Mouse (Mus musculus) heart, embryonic 11.5 days (tissue): Measurements from ENCODE around the gene Card11. TPM values are rescaled to one million over a fixed set of nuclear protein-coding genes. Genes with fewer than 3 reads are reported as not detected.

Experiments used
- ATAC-seq: fragments of 200-750 bp; cut with Nextera tagmentation; replicated peaks from 2 replicates; pipeline ENCODE4 v1.8.0; 2017; ENCODE audit warnings: moderate library complexity; ENCODE audit not compliant: insufficient number of reproducible peaks, low FRiP score, low TSS enrichment
- H3K27ac ChIP-seq: fragments of 300-500 bp; sonication (generic); 2 replicates; pipeline ENCODE4 v1.5.1; 2014; ENCODE audit warnings: mild to moderate bottlenecking, low read depth, low read length
- H3K27me3 ChIP-seq: fragments of 300-500 bp; sonication (generic); 2 replicates; pipeline ENCODE4 v1.6.1; 2014; ENCODE audit warnings: mild to moderate bottlenecking, low read length, mixed read lengths; ENCODE audit not compliant: control insufficient read depth, insufficient read depth
- H3K36me3 ChIP-seq: fragments of 300-500 bp; sonication (generic); 2 replicates; pipeline ENCODE4 v1.6.1; 2014; ENCODE audit warnings: mild to moderate bottlenecking, low read length, moderate library complexity, mixed read lengths; ENCODE audit not compliant: control insufficient read depth, insufficient read depth
- H3K4me1 ChIP-seq: fragments of 300-500 bp; sonication (generic); 2 replicates; pipeline ENCODE4 v1.6.1; 2014; ENCODE audit warnings: low read length; ENCODE audit not compliant: control insufficient read depth, insufficient read depth
- H3K4me2 ChIP-seq: fragments of 300-500 bp; sonication (generic); 2 replicates; pipeline ENCODE4 v1.6.1; 2014; ENCODE audit warnings: mild to moderate bottlenecking, moderate library complexity
- H3K4me3 ChIP-seq: fragments of 300-500 bp; sonication (generic); 2 replicates; pipeline ENCODE4 v1.5.1; 2014; ENCODE audit warnings: low read depth, low read length
- H3K9ac ChIP-seq: fragments of 300-500 bp; sonication (generic); 2 replicates; pipeline ENCODE4 v1.6.1; 2014; ENCODE audit warnings: mild to moderate bottlenecking, low read depth, low read length, moderate library complexity
- H3K9me3 ChIP-seq: fragments of 300-500 bp; sonication (generic); replicated peaks from 2 replicates; pipeline ENCODE4 v1.6.1; 2016; ENCODE audit warnings: low read length; ENCODE audit not compliant: control insufficient read depth
- WGBS: fragments of 180-500 bp; shearing (Covaris S2); extraction: QIAGEN DNeasy Blood & Tissue Kit; methylation state at CpG from one replicate; pipeline ENCODE4 v1.1.7; 2014; ENCODE audit not compliant: insufficient replicate concordance; 5-methylcytosine and 5-hydroxymethylcytosine counted together
- polyA plus RNA-seq: library from polyadenylated mRNA; unstranded; fragments of >200 nt; fragmentation: Nextera tagmentation; extraction: Ambion mirVana; gene quantifications from 2 replicates; pipeline ENCODE4 v1.2.1, GENCODE M21; 2014

Gene Card11
- polyA plus RNA-seq, 1 experiment from 2014 or later, result 0.06 TPM

DNA sequence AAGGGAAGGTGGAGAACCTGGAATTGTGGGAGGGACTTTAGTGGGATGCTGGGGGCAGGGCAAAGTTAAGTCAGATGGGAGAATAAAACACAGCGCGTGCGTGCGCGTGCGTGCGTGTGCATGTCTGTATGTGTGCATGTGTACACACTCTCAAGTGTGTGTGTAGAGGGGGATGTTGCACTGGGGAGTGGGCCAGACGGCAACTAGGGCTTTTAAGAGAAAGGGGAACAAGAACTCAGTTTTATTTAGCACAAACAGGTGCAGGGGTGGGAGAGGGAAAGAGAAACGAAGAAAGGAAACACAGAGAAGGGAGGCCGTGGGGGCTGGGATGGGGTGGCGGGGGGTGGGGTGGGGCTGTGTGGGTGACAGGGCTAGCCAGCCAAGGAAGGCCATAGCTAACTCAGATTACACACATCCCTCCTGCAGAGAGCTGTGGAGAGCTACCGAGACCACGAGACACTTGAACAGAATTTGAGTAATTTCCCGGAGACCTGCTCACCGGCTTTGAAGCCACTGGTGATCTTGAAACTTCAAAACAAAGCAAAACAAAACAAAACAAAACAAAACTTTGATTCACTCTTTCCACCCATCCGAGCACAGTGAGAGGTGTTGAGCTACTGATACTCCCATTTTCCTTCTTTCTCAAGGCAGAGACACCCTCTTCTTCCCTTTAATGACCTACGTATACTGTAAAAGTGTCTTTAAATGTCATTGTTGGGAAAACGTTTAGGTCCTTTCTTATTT, 55.8 kb downstream of the Card11 start:
- H3K4me2 ChIP-seq, result no peak overlapping the region
- H3K27me3 ChIP-seq, result no peaks in the 10 kb centered on the region
- H3K9me3 ChIP-seq, result no peaks in the 10 kb centered on the region
- no peak overlapping the region for H3K4me3 ChIP-seq
- WGBS, result 77% methylated on average over 18 of the region's 18 CpGs
- no peak overlapping the region for H3K27ac ChIP-seq
- no peaks in the 10 kb centered on the region for H3K4me1 ChIP-seq
- H3K36me3 ChIP-seq, result no peaks in the 10 kb centered on the region
- H3K9ac ChIP-seq, result no peak overlapping the region
- ATAC-seq, result no peak

DNA sequence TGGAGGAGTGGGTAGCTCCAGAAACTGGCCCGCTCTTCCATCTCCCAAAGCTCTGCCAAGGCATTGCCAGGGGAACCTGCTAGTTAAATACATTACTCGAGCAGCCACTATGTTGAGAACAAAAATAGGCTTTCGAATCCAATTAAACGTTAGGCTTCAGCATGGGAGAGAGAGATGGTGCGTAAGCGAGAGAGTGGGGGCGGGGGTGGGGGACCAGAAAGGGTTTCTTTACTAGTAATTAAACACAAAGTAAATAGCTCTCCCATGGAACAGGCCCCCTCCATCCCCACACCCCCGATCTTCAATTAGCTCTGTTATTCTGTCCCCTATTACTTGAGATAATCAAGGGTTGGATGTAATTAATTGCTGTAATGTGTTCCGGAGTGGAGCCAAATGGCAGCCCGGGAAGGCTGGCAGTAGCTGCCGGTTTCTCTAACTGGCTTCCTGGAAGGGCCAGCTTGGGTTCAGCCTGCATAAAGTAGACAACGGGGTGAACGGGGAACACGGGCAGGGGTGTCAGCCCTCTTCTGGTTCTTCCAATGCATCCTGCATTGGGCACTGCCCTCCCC, 59.4 kb downstream of the Card11 start:
- Histone ChIP-seq H3K27ac (no peak overlapping the region), H3K36me3 (no peaks in the 10 kb centered on the region), H3K4me1 (no peaks in the 10 kb centered on the region), H3K27me3 (no peaks in the 10 kb centered on the region), H3K9ac (no peak overlapping the region), H3K4me3 (no peak overlapping the region), H3K9me3 (no peaks in the 10 kb centered on the region), H3K4me2 (no peak overlapping the region)
- WGBS, result 72% methylated on average over 14 of the region's 14 CpGs
- no peak for ATAC-seq

- H3K4me2 ChIP-seq, result no peak overlapping the region
- no peaks in the 10 kb centered on the region for H3K9me3 ChIP-seq
- no peak for ATAC-seq
- 60% methylated on average over 5 of the region's 5 CpGs for WGBS
- H3K4me3 ChIP-seq, result no peak overlapping the region
- no peaks in the 10 kb centered on the region for H3K36me3 ChIP-seq
- no peaks in the 10 kb centered on the region for H3K27me3 ChIP-seq
- no peak overlapping the region for H3K9ac ChIP-seq
- no peaks in the 10 kb centered on the region for H3K4me1 ChIP-seq
- no peak overlapping the region for H3K27ac ChIP-seq
These were observed 60.0 kb downstream of the Card11 start for GRCm38 (mm10) chr5:140940257-140940922.

DNA sequence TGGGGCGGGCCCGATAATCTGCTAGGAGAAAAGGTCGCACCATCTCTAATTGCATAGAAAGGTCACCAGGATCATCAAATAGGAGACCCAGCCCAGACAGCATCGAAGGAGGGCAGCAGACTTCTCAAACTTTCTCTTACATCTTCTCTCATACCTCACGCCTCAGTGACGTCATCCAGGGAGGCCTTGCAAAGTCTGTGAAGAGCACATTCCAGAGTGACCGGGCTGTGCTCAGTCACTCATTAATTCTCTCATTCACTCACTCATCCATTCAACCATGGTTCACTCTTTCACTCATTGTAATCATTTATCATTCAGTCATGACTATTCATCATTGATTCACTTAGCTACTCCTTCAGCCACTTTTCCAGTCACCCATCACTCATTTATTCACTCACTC, 63.6 kb downstream of the Card11 start:
- Histone ChIP-seq H3K27me3 (no peaks in the 10 kb centered on the region), H3K9me3 (no peaks in the 10 kb centered on the region), H3K9ac (no peak overlapping the region), H3K4me1 (no peaks in the 10 kb centered on the region), H3K36me3 (no peaks in the 10 kb centered on the region), H3K27ac (no peak overlapping the region), H3K4me3 (no peak overlapping the region), H3K4me2 (no peak overlapping the region)
- WGBS, result 74% methylated on average over 7 of the region's 7 CpGs
- no peak for ATAC-seq

DNA sequence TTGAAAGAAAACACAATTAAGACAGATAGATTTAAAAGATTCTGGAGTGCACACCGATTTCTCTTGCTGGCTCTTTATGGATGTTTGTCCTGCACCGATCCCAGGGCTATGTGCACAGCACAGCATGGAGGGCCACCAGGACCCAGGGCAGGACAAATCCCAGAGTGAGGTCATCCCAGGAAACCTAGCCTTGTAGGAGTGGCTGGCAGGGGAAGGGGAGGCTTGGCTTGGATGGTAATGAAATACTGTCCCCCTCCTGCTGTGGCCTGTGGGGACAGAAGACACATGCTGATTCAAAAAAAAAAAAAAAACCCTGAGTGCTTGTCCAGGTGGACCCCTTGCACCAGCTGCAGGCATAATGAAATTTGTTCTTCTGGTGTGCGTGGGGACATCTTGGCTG, 64.5 kb downstream of the Card11 start:
- H3K36me3 ChIP-seq, result no peaks in the 10 kb centered on the region
- H3K4me1 ChIP-seq, result no peaks in the 10 kb centered on the region
- H3K27ac ChIP-seq, result no peak overlapping the region
- 85% methylated on average over 3 of the region's 3 CpGs for WGBS
- H3K9me3 ChIP-seq, result no peaks in the 10 kb centered on the region
- ATAC-seq, result no peak
- H3K27me3 ChIP-seq, result no peaks in the 10 kb centered on the region
- H3K4me3 ChIP-seq, result no peak overlapping the region
- H3K9ac ChIP-seq, result no peak overlapping the region
- no peak overlapping the region for H3K4me2 ChIP-seq

DNA sequence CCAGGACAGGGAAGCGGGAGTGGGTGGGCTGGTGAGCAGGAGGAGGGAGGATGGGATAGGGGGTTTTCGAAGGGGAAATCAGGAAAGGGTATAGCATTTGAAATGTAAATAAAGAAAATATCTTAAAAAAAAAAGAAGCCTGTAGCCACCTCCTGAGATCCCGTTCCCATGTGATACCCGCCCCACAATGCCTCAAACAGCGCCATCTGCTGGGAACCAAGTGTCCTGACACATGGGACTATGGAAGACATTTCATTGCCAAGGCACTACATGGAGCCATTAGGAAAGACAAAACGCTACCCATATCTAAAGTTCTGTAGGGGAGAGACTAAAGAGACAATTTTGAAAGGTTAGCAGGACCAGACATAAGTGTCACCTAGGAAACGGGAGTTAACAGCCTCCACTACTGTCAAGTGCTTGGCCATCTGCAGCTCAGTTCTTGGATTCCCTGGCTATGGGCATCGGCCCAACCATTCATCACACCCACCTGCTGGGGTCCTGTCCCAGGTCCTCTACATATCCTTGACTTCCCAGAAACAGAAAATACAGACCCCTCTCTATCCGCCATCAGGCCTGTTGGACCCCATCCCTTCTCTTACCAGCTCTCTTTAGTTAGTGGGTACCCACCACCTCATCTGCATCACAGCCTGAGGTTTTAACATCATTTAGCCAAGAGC, 65.6 kb downstream of the Card11 start:
- no peaks in the 10 kb centered on the region for H3K36me3 ChIP-seq
- no peak overlapping the region for H3K4me2 ChIP-seq
- no peaks in the 10 kb centered on the region for H3K9me3 ChIP-seq
- ATAC-seq, result 0 out of 2 replicates have a peak, but pooled peaks have one; percentile 18
- no peak overlapping the region for H3K4me3 ChIP-seq
- no peak overlapping the region for H3K9ac ChIP-seq
- H3K27ac ChIP-seq, result no peak overlapping the region
- 71% methylated on average over 9 of the region's 9 CpGs for WGBS
- H3K4me1 ChIP-seq, result no peaks in the 10 kb centered on the region
- no peaks in the 10 kb centered on the region for H3K27me3 ChIP-seq

DNA sequence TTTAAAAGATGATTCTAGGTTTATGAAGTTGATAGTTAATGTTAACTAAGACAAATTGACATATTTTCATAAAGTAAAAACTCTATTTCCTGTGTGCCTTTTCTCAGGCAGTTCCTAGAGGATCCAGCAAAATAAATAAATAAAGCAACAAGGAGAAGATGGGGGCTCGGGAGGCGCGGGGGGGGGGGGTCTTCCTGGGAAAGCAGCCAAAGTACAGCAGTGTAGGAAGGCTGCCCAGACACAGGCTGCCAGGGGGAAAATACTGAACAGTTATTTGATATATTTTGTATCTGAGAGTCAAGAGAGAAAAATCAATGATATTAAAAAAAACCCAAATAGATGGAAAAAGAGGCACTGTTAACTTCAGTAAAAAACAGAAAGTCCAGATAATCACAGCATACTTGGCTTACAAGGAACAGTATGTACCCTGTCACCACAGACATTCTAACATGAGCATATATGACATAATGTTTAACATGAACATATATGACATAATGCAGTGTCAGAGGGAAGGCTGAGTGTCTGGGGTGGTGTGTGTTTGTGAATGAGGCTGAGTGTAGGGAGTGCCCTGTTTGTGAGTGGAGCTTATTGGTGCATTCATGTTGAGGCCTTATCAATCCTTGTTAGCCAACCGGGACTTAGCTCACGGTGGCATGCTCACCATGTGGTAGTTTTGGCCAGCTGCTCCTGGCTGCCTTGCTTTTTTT, 68.7 kb downstream of the Card11 start:
- H3K4me3 ChIP-seq, result no peak overlapping the region
- no peak overlapping the region for H3K27ac ChIP-seq
- H3K9me3 ChIP-seq, result no peaks in the 10 kb centered on the region
- no peak overlapping the region for H3K4me2 ChIP-seq
- H3K4me1 ChIP-seq, result no peaks in the 10 kb centered on the region
- 46% methylated on average over 5 of the region's 5 CpGs for WGBS
- H3K9ac ChIP-seq, result no peak overlapping the region
- no peaks in the 10 kb centered on the region for H3K27me3 ChIP-seq
- ATAC-seq, result no peak
- H3K36me3 ChIP-seq, result no peaks in the 10 kb centered on the region

DNA sequence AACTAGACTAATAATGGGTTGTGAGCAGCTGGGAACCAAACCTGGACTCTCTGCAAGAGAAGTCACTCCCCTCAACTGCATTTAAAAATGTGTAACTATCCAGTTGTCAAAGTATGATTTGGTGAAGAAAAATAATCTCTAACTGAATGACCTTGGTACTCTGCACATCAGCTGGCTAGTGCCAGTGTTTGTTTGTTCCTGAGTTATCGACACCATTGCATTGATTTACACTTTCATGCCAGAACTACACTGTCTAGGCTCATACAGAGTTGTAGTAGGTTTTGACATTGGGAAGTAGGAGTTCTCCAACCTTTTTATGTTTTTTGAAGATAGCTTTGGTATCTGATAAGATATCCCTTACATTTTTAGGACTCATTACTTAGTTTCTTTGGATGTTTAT, 81.9 kb downstream of the Card11 start:
- ATAC-seq, result no peak
- no peaks in the 10 kb centered on the region for H3K4me1 ChIP-seq
- no peaks in the 10 kb centered on the region for H3K36me3 ChIP-seq
- 93% methylated on average over 1 of the region's 1 CpGs for WGBS
- H3K9ac ChIP-seq, result no peak overlapping the region
- H3K27me3 ChIP-seq, result no peaks in the 10 kb centered on the region
- H3K4me3 ChIP-seq, result no peak overlapping the region
- H3K27ac ChIP-seq, result no peak overlapping the region
- no peak overlapping the region for H3K4me2 ChIP-seq
- peaks cover 5% of the 10 kb centered on the region for H3K9me3 ChIP-seq
